Mouse (Mus musculus) cortical plate, adult 2 months (tissue): ENCODE results near the gene Supt3. TPM values are rescaled to one million over a fixed set of nuclear protein-coding genes. Genes with fewer than 3 reads are reported as not detected.

Experiments
- H3K27ac ChIP-seq: fragments of 200-500 bp; 2 replicates; pipeline ENCODE4 v1.5.1; 2012; ENCODE audit warnings: low read length, control low read depth, inconsistent platforms; ENCODE audit not compliant: insufficient read depth
- H3K4me1 ChIP-seq: fragments of 200-500 bp; 2 replicates; pipeline ENCODE4 v1.6.1; 2011; ENCODE audit warnings: low read length; ENCODE audit not compliant: control insufficient read depth, insufficient read depth
- H3K4me3 ChIP-seq: fragments of 200-500 bp; 2 replicates; pipeline ENCODE4 v1.5.1; 2011; ENCODE audit warnings: mild to moderate bottlenecking, low read length, control low read depth; ENCODE audit not compliant: insufficient read depth
- CTCF ChIP-seq: fragments of 200-500 bp; IDR thresholded peaks from 2 replicates; pipeline ENCODE4 v1.5.1; 2011; ENCODE audit warnings: mild to moderate bottlenecking, control low read depth, low read length; ENCODE audit not compliant: insufficient read depth; ENCODE audit errors: extremely low read depth
- POLR2A ChIP-seq: fragments of 200-500 bp; IDR thresholded peaks from 2 replicates; pipeline ENCODE4 v1.6.1; 2011; ENCODE audit warnings: mild to moderate bottlenecking, low read length, control low read depth; ENCODE audit not compliant: insufficient read depth; ENCODE audit errors: extremely low read depth
- polyA plus RNA-seq: library from polyadenylated mRNA; depleted of rRNA; stranded (reverse); fragments of >200 nt; gene quantifications from 2 replicates; pipeline ENCODE4 v1.2.3, GENCODE M21; 2012

Gene Supt3
- polyA plus RNA-seq, 1 experiment: 6.9 TPM

DNA sequence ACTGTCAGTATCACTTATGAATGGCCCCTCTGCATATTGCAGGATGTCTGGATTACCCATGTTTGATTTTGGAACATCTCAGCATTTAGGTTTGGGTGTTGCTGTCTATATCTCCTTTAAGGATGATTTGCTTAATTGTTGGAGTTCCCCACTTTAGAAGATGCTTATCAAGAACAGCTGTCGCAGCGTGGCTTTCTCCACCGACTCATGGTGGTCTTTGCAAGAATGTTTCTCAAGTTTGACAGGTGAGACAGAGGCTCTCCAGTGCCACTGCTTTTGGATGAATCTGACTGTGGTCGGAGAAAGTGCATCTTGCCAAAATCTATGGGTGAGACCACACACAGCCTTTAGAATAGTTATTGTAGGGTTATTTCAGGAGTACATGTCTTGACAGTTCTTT, 42.9 kb downstream of the Supt3 start:
- TF ChIP-seq CTCF: no peak
- Histone ChIP-seq H3K27ac (no peak overlapping the region), H3K4me1 (no peaks in the 10 kb centered on the region), H3K4me3 (no peak overlapping the region)

DNA sequence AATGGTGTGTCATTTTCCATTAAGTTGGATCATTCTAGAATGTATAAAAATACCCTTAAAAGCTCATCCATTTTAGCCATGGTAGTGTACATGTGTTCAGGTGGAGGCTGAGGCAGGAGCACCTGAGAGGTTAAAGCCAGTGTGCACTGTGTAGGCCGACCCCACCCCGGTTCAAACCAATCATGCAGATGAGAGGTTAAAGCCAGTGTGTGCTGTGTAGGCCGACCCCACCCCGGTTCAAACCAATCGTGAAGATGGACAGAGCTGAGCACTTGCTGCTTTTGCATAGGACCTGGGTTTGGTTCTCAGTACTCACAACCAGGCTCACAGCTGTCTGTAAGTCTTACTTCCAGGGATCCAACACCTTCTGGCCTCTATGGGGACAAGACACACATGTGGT, 45.0 kb downstream of the Supt3 start:
- TF ChIP-seq POLR2A (no peak), CTCF (no peak)
- no peaks in the 10 kb centered on the region for H3K4me1 ChIP-seq

DNA sequence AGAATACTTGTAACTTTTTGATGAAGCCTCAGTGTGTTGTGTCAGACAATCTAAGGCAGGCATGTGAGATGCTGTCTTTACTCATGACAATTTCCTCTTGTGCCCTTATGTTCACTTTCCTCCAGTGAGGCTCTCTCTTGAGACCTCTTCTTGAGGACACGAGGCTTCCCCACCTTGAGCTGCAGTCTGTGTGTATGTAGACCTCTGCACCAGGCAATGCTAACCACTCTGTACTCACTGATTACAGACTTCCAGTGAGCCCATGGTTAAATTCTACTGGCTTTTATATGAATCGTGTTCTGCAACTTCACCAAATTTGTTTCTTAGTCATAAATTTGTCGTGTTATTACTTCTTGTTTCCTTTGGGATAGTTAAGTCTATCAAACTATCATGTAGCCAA, 50.2 kb downstream of the Supt3 start:
- Histone ChIP-seq H3K4me3 (no peak overlapping the region), H3K4me1 (no peaks in the 10 kb centered on the region), H3K27ac (no peak overlapping the region)
- TF ChIP-seq POLR2A: no peak
- TF ChIP-seq CTCF: no peak

More for the DNA sequence above, 45.0 kb downstream of the Supt3 start:
- Histone ChIP-seq H3K4me3 (no peak overlapping the region), H3K27ac (no peak overlapping the region)

DNA sequence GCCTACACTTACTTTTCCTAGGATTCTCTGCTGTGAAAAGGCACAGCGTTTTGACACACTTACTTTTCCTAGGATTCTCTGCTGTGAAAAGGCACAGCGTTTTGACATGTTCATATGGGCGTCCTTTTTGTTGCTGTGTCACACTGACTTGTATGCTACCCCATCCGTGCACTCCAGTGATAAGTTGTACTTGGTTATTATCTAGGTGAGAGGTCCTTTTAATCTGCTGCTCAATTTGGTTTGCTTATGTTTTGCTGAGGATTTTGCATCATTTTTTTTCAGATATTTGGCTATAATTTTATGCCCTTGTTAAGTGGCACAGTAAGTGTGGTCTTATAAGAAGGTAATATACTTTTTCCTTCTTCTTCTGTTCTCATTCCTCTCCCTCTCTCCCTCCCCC, 51.0 kb downstream of the Supt3 start:
- H3K4me3 ChIP-seq: no peak overlapping the region
- H3K27ac ChIP-seq: no peak overlapping the region
- TF ChIP-seq POLR2A (no peak), CTCF (no peak)
- H3K4me1 ChIP-seq: no peaks in the 10 kb centered on the region

DNA sequence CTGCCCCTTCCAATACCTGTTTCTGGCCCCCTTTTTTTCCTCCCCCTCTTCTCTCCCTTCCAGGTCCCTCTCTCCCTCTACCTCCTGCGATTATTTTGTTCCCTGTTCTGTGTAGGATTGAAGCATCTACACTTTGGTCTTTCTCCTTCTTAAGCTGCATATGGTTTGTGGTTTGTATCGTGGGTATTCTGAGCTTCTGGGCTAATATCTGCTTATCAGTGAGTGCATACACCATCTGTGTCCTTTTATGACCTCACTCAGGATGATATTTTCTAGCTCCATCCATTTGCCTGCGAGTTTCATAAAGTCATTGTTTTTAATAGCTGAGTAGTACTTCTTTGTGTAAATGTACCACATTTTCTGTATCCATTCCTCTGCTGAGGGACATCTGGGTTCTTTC, 52.6 kb downstream of the Supt3 start:
- TF ChIP-seq POLR2A (no peak), CTCF (no peak)
- Histone ChIP-seq H3K27ac (no peak overlapping the region), H3K4me1 (no peaks in the 10 kb centered on the region), H3K4me3 (no peak overlapping the region)

DNA sequence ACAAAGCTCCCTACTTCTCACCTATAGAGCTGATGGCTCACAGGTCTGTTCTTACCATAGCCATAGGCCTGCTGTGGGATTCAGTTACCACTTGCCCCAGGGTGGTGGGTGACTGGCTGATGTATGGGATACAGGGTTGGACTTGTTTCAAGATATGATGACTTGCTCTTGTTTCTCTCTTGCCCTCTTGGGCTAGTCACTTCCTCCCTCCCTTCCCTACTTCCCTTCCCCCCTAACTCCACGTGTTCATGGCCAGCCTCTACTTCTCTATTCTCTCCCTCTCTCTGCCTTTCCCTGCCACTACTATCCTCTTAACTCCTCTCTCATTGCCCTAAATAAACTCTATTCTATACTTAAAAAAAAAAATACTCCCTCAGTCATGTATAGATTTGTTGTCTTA, 54.2 kb downstream of the Supt3 start:
- TF ChIP-seq CTCF (no peak), POLR2A (no peak)
- no peaks in the 10 kb centered on the region for H3K4me1 ChIP-seq
- no peak overlapping the region for H3K4me3 ChIP-seq
- no peak overlapping the region for H3K27ac ChIP-seq

DNA sequence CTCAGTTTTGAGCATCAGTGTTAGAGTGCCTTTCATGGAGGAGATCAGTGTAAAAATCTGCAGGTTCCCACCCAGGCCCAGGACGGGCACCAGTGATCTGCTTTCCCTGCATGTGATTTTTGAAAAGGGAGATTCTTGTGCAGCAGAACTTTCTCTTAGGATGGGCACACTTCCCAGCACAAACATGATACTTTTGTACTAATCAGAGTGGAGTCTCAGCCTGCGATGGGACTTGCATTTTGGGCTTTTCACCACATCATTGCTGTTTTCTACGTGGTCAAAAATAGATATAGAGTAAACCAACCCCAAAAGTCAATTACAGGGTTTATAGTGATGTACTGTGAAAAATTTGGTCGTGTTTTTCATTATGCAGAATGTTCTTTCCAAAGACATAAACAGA, 65.2 kb downstream of the Supt3 start:
- Histone ChIP-seq H3K4me3 (no peak overlapping the region), H3K4me1 (peaks cover 3% of the 10 kb centered on the region), H3K27ac (no peak overlapping the region)
- TF ChIP-seq CTCF (no peak), POLR2A (no peak)

DNA sequence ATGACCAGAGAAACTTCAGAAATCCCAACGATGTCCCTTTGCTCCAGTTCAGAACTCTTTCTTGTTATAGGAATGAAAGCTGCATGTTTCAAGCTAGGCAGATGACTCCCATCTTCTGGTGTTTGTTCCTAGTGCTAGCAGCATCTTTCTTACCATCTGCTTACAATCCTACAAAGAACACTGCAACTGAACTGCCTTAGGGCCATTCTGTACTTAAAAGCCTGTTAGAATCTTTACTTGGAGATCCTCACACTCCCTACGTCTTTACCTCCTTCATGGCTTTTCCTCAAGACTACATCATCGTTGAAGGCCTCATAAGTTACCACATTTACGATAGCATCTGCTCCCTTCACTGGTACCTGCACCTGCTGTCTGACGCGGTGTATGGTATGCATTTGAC, 86.2 kb downstream of the Supt3 start:
- Histone ChIP-seq H3K4me1 (no peaks in the 10 kb centered on the region), H3K27ac (no peak overlapping the region), H3K4me3 (no peak overlapping the region)
- TF ChIP-seq POLR2A (no peak), CTCF (no peak)

DNA sequence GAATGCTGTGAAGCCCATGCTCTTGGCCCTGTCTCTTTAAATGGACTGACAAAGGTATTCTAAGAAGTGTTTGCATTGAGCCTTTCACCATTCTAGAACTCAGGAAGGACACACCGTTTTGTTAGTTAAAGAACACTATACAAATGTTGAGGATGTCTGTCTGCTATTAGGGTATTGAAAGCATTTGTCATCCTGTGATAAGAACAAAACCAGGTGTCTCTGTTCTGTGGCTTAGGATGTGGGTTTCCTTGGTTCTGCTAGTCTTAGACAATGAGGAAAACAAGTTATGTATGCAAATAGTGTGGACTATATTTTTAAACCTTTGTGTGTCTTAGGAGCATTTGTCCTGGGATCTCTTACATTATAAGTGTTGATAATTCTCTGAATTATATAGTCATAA, 116.6 kb downstream of the Supt3 start:
- Histone ChIP-seq H3K4me1 (no peaks in the 10 kb centered on the region), H3K27ac (no peak overlapping the region), H3K4me3 (no peak overlapping the region)
- no peak for TF ChIP-seq CTCF
- TF ChIP-seq POLR2A: no peak

DNA sequence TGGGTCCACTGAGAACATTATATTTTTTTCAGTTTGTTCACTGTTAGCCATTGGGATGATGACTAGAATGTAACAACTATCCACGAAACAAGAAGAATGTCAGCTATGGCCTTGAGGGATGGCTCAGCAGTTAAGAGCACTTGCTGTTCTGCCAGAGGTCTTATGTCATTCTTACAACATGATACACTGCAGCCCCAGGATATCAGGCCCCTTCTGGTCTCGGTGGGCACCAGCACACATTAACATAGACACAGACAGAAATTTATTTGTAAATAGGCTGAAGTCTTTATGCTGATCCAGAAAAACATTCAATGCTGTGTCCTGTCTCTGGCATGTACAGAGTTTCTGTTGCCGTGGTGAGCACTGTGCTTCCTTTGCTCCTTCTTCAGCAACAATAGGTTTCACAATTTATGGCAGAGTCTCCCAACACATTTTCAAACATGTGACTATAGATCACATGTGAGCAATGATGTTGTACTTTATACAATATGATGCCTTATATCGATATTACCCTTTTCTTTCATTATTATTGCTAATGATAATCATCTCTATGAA, 166.7 kb downstream of the Supt3 start:
- Histone ChIP-seq H3K27ac (no peak overlapping the region), H3K4me1 (no peaks in the 10 kb centered on the region), H3K4me3 (no peak overlapping the region)
- no peak for TF ChIP-seq POLR2A
- TF ChIP-seq CTCF: no peak

DNA sequence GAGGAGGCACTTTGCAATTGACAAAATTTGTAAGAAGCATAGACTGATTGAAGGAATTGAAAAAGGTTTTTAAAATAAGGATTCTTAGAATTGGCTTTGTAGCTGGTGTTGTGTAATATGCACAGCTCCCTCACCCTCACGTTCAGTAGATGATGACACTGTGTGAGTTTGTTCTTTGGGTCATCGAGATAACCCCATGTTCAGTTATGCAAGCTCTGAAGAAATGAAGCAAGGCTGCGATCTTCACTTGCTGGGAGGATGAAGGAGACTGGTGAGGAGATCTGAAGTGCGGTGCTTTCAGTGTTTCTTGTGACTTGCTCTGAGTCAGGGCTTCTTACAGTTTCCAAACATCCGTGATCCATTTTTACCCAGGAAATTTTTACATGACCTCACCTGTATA, 168.4 kb downstream of the Supt3 start:
- Histone ChIP-seq H3K4me3 (no peak overlapping the region), H3K27ac (no peak overlapping the region), H3K4me1 (no peaks in the 10 kb centered on the region)
- TF ChIP-seq POLR2A: no peak
- no peak for TF ChIP-seq CTCF

DNA sequence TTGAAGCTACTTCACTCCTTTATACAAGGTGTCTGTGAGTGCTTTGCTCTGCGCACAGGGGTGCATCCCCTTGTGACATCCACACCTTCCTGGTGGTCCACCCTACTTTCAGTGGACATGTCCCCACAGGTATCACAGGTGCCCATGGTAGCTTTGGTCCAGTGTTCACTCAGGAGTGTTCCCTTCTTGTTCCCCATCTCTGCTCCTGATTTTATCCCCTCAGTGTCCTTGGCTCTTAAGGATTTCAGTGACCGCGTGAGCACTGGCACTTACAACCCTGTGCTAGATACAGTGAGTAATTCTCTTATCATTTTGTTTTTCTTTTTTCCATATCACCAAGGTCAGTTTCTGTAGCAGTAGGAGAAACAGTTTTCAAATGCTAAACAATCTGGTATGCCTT, 171.4 kb downstream of the Supt3 start:
- no peak for TF ChIP-seq CTCF
- TF ChIP-seq POLR2A: no peak
- no peaks in the 10 kb centered on the region for H3K4me1 ChIP-seq
- no peak overlapping the region for H3K4me3 ChIP-seq
- no peak overlapping the region for H3K27ac ChIP-seq
